Mouse (Mus musculus) spleen, adult 2 months (tissue): Measurements from ENCODE around the gene Lrrc4c. TPM values are rescaled to one million over a fixed set of nuclear protein-coding genes. Genes with fewer than 3 reads are reported as not detected.

ENCODE experiments used
- DNase-seq, 2 experiments: peaks; one replicate each; pipeline versions ENCODE4 v3.0.0 to v3.0.0-alpha.2; 2012 to 2021; ENCODE audit warnings: low spot score in 2 of 2, low read depth in 1 of 2
- H3K27ac ChIP-seq: fragments of 200-500 bp; 2 replicates; pipeline ENCODE4 v1.5.1; 2012; ENCODE audit warnings: low read length, inconsistent platforms; ENCODE audit not compliant: insufficient read depth
- H3K27me3 ChIP-seq: fragments of 200-500 bp; 2 replicates; pipeline ENCODE4 v1.6.1; 2012; ENCODE audit warnings: mild to moderate bottlenecking, moderate library complexity, low read length, inconsistent platforms; ENCODE audit not compliant: control insufficient read depth, insufficient read depth
- H3K36me3 ChIP-seq: fragments of 200-500 bp; 2 replicates; pipeline ENCODE4 v1.6.1; 2012; ENCODE audit warnings: mild to moderate bottlenecking, low read length, inconsistent platforms; ENCODE audit not compliant: control insufficient read depth, insufficient read depth
- H3K4me1 ChIP-seq: fragments of 200-500 bp; 2 replicates; pipeline ENCODE4 v1.6.1; 2011; ENCODE audit warnings: inconsistent platforms; ENCODE audit not compliant: control insufficient read depth, insufficient read depth, insufficient read length
- H3K4me3 ChIP-seq: fragments of 200-500 bp; 2 replicates; pipeline ENCODE4 v1.5.1; 2011; ENCODE audit warnings: mild to moderate bottlenecking, inconsistent platforms; ENCODE audit not compliant: insufficient read depth, insufficient read length; ENCODE audit errors: extremely low read depth
- CTCF ChIP-seq: fragments of 200-500 bp; IDR thresholded peaks from 2 replicates; pipeline ENCODE4 v1.5.1; 2011; ENCODE audit warnings: mild to moderate bottlenecking, inconsistent platforms; ENCODE audit not compliant: insufficient read depth, insufficient read length, insufficient replicate concordance; ENCODE audit errors: extremely low read depth
- POLR2A ChIP-seq: fragments of 200-500 bp; IDR thresholded peaks from 2 replicates; pipeline ENCODE4 v1.6.1; 2011; ENCODE audit warnings: low read depth, low read length, inconsistent platforms
- WGBS: fragments of 180-500 bp; shearing (Covaris S2); methylation state at CpG from one replicate; pipeline ENCODE4 v1.1.7; 2018; 5-methylcytosine and 5-hydroxymethylcytosine counted together
- polyA plus RNA-seq: library from polyadenylated mRNA; depleted of rRNA; stranded (reverse); fragments of >200 nt; gene quantifications from 2 replicates; pipeline ENCODE4 v1.2.3, GENCODE M21; 2012

Gene Lrrc4c
- polyA plus RNA-seq, 1 experiment: 0.43 TPM

DNA sequence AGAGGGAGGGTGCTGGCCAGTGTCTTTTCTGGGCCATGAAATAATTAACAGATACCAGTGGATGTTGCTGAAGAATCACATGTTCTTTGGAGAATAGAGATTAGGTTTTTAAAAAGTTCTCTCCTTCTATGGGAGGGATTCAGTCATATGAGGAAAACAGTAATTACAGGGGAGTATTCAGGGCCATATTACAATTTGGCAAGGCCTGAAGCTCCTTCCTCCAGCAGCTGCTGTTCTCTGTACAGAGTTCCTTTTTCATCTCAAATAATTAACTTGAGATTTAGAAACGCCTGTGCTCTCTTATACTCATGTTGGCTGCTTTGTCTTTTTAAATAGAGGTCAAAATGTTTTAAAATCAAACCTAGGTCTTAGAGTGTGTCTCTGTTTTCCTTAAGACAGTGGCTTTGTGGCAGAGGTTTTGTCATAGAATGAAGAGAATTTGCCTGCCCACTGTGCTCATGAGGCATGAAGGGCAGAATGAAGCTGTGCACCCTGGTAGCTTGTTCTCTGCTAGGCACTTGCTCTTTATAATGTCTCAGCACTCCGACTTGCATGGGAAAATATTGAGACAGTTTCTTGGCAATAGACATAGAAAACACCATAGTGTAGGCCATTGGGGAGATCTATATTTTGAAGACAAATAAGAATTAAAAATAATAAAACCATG, 1206.4 kb downstream of the Lrrc4c start:
- Histone ChIP-seq H3K4me1 (no peaks in the 10 kb centered on the region), H3K4me3 (no peak overlapping the region), H3K36me3 (no peaks in the 10 kb centered on the region), H3K27me3 (no peaks in the 10 kb centered on the region), H3K27ac (no peak overlapping the region)
- TF ChIP-seq POLR2A (no peak), CTCF (no peak)
- 73% methylated on average over 2 of the region's 2 CpGs for WGBS
- DNase-seq: no peak

DNA sequence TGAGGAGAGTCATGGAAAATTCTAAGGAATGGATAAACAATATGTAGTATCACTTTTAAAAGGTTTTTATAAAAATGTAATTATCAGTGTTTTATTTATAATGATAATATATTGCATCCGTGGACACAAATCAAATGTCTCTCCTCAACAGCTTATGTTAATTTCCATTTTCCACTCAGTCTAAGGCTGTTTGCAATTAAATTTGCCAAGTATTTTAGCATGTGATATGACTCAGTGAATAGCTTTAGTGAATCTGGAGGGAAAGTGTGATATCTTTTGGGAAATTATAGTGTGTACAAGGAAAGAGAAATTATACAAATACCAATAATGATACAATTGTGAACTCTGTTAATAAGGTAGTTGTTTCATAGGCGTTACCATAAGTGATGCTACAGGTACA, 1207.1 kb downstream of the Lrrc4c start:
- 91% methylated on average over 2 of the region's 2 CpGs for WGBS
- H3K36me3 ChIP-seq: no peaks in the 10 kb centered on the region
- H3K4me1 ChIP-seq: no peaks in the 10 kb centered on the region
- no peak for TF ChIP-seq CTCF
- TF ChIP-seq POLR2A: no peak
- DNase-seq: no peak
- H3K27ac ChIP-seq: no peak overlapping the region
- no peak overlapping the region for H3K4me3 ChIP-seq
- H3K27me3 ChIP-seq: no peaks in the 10 kb centered on the region

GRCm38 (mm10) chr2:97530622-97531021, 1212.7 kb downstream of the Lrrc4c start:
- no peaks in the 10 kb centered on the region for H3K27me3 ChIP-seq
- H3K4me1 ChIP-seq: no peaks in the 10 kb centered on the region
- WGBS: 68% methylated on average over 4 of the region's 4 CpGs
- TF ChIP-seq CTCF: no peak
- no peak for TF ChIP-seq POLR2A
- H3K4me3 ChIP-seq: no peak overlapping the region
- no peak for DNase-seq
- H3K27ac ChIP-seq: no peak overlapping the region
- no peaks in the 10 kb centered on the region for H3K36me3 ChIP-seq

- Histone ChIP-seq H3K4me1 (no peaks in the 10 kb centered on the region), H3K36me3 (no peaks in the 10 kb centered on the region), H3K4me3 (no peak overlapping the region), H3K27ac (no peak overlapping the region), H3K27me3 (no peaks in the 10 kb centered on the region)
- WGBS: 84% methylated on average over 10 of the region's 10 CpGs
- no peak for DNase-seq
- TF ChIP-seq POLR2A: no peak
- no peak for TF ChIP-seq CTCF
Observed at GRCm38 (mm10) chr2:97543691-97544672, 1226.0 kb downstream of the Lrrc4c start.

GRCm38 (mm10) chr2:97544673-97545071, 1226.7 kb downstream of the Lrrc4c start:
- DNase-seq: no peak

DNA sequence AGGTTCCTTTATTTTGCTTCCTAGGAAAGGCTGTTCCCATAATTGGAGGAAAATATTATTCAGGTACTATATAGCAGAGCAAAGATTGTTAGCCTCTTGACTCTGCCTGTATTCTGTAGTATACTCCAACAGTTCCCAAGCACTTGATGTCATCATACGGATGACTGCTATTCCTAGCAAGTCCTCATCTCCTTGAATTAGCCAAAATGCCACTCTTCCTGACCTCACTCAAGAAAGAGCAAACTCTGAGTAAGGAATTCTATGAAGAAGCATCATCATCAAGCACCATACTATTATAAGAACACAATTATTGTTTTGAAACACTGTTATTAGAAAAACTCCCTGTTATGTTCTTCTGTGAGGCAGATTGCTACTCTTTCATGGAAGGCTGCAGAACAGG, 1228.0 kb downstream of the Lrrc4c start:
- no peak overlapping the region for H3K27ac ChIP-seq
- WGBS: 77% methylated on average over 1 of the region's 1 CpGs
- no peak for DNase-seq
- TF ChIP-seq CTCF (no peak), POLR2A (no peak)
- H3K36me3 ChIP-seq: no peaks in the 10 kb centered on the region
- H3K27me3 ChIP-seq: no peaks in the 10 kb centered on the region
- H3K4me1 ChIP-seq: no peaks in the 10 kb centered on the region
- H3K4me3 ChIP-seq: no peak overlapping the region

More at GRCm38 (mm10) chr2:97544673-97545071, 1226.7 kb downstream of the Lrrc4c start:
- H3K27ac ChIP-seq: no peak overlapping the region
- no peak for TF ChIP-seq POLR2A
- TF ChIP-seq CTCF: no peak
- no peaks in the 10 kb centered on the region for H3K27me3 ChIP-seq
- no peaks in the 10 kb centered on the region for H3K36me3 ChIP-seq
- no peaks in the 10 kb centered on the region for H3K4me1 ChIP-seq
- H3K4me3 ChIP-seq: no peak overlapping the region
